In the genomic region with DNA sequence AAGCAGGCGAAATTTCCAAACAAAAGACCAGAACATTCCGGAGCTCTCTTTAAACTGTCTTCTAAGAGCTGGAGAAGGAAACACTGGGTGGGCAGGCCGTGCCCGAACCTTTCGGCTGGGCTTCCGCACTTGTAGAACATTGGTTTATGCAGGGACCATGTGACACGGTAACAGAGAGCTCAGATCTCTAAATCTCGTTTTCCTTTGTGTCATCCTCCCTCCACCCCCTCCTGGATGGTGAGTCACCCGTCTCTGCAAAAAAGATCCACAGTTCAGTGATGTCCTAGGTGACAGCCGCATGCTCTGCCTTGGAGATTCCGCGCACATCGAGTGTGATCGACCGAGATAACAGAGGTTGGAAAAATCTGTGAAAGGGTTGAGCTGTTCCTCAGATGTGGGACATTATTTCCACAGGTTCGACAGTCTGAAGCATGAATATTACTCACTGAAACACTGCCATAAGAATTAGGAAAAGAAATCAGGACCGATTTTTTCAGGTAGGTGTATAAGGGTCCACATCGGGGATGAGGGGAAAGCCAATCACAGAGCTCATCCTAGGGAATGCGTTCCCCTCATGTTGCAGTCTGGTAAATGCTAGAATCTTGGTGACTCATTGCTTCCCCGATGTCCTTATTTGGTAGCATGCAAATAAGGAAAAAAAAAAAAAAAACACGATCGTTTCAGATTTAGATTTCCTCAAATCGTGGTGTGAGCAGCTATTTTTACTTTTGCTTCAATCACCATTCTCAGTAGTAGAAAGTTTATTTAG, we compare ENCODE assay signal across 9 mouse cellular contexts.
DNase-seq lines count a peak whose midpoint lies in the region; ATAC-seq lines count a peak whose summit lies in the region.
"Had no signal": no experiment of that assay in that cellular context is flagged by ENCODE, and none has a peak within 500 bp of the region (broad histone marks: within the 10 kb centered on the region; RNA-seq: fewer than 3 reads in every experiment).

No protein-coding gene starts in this region.

- ATAC-seq in heart, embryonic 13.5 days (ENCODE audit: extremely low read depth, insufficient number of reproducible peaks, low FRiP score, low TSS enrichment), result no peak
- no peak for ATAC-seq in lung, embryonic 15.5 days (ENCODE audit: borderline replicate concordance, extremely low read depth, low FRiP score, low TSS enrichment)

- H3K9me3 ChIP-seq in heart, embryonic 13.5 days, result no peaks in the 10 kb centered on the region
- H3K9me3 ChIP-seq in lung, embryonic 15.5 days, result no peaks in the 10 kb centered on the region

- H3K9ac ChIP-seq in heart, embryonic 13.5 days, result peak overlapping the region; percentile 52; the same call in 1 of the 2 replicates
- no peak overlapping the region for H3K9ac ChIP-seq in lung, embryonic 15.5 days

- peak overlapping the region; percentile 42; the same call in 1 of the 2 replicates for H3K27ac ChIP-seq in heart, embryonic 13.5 days (replicated peaks)
- peak overlapping the region; percentile 62 for H3K27ac ChIP-seq in lung, embryonic 15.5 days

- peak overlapping the region; percentile 37 for H3K4me3 ChIP-seq in heart, embryonic 13.5 days
- H3K4me3 ChIP-seq in lung, embryonic 15.5 days, result peak overlapping the region; percentile 17; the same call in 1 of the 2 replicates
- H3K4me3 ChIP-seq: erythroblast, embryonic 14.5 days had no signal

- peak; percentile 70 for DNase-seq in urinary bladder, postnatal 14 days (ENCODE audit: low spot score)
- no peak for DNase-seq in urinary bladder, postnatal 10 days (ENCODE audit: low spot score)
- DNase-seq in cerebellum, adult 9-10 months, result peak; percentile 67
- peak; percentile 44 to 63 for DNase-seq in kidney, postnatal 4 days
- peak; percentile 64 to 66 for DNase-seq in spleen, postnatal 36 days (ENCODE audit: low spot score in 2 of 2)
- DNase-seq in testis, postnatal 14 days (ENCODE audit: low spot score), result no peak

- no peaks in the 10 kb centered on the region for H3K27me3 ChIP-seq in heart, embryonic 13.5 days (replicated peaks)
- H3K27me3 ChIP-seq in lung, embryonic 15.5 days, result no peaks in the 10 kb centered on the region

- H3K4me2 ChIP-seq in heart, embryonic 13.5 days, result peak overlapping the region; percentile 60
- peak overlapping the region; percentile 43 for H3K4me2 ChIP-seq in lung, embryonic 15.5 days

- WGBS in heart, embryonic 13.5 days, result 54% methylated on average over 23 of the region's 23 CpGs
- 47% methylated on average over 23 of the region's 23 CpGs for WGBS in lung, embryonic 15.5 days

- peaks cover 26% of the 10 kb centered on the region for H3K4me1 ChIP-seq in heart, embryonic 13.5 days
- H3K4me1 ChIP-seq in lung, embryonic 15.5 days, result peaks cover 23% of the 10 kb centered on the region

- no peaks in the 10 kb centered on the region for H3K36me3 ChIP-seq in heart, embryonic 13.5 days
- no peaks in the 10 kb centered on the region for H3K36me3 ChIP-seq in lung, embryonic 15.5 days

Comparison
In these comparisons a context has a peak if more than half of its experiments do, and no peak if none do; other contexts are left out.
1. DNase-seq: peak in urinary bladder, postnatal 14 days (single experiment), cerebellum, adult 9-10 months (single experiment), kidney, postnatal 4 days (2 of 2) and spleen, postnatal 36 days (2 of 2); none in urinary bladder, postnatal 10 days (single experiment) and testis, postnatal 14 days (single experiment).